8 mouse cellular contexts compared by ENCODE assay signal in genomic region chr17:32036509-32037438, GRCm38 (mm10). TPM values are rescaled to one million over a fixed set of nuclear protein-coding genes. Genes with fewer than 3 reads are reported as not detected.
A peak's percentile ranks its signal among the peaks of the same experiment; 100 is the strongest.
DNase-seq lines count a peak whose midpoint lies in the region; ATAC-seq and TF ChIP-seq lines count a peak whose summit lies in the region.

No protein-coding gene starts in this region.

- H3K4me1 ChIP-seq in heart, embryonic 12.5 days (replicated peaks) = peaks cover 24% of the 10 kb centered on the region
- H3K4me1 ChIP-seq in ES-Bruce4 (ENCODE audit: control insufficient read depth, insufficient read depth, low read length) = peaks cover 2% of the 10 kb centered on the region
- H3K4me1 ChIP-seq in embryonic facial prominence, embryonic 14.5 days (ENCODE audit: control insufficient read depth, insufficient read depth, low read length) = peaks cover 13% of the 10 kb centered on the region
- peaks cover 15% of the 10 kb centered on the region for H3K4me1 ChIP-seq in limb, embryonic 12.5 days (replicated peaks)
- H3K4me1 ChIP-seq in neural tube, embryonic 15.5 days = peaks cover 27% of the 10 kb centered on the region

- H3K4me2 ChIP-seq in heart, embryonic 12.5 days = peak overlapping the region; percentile 87
- H3K4me2 ChIP-seq in embryonic facial prominence, embryonic 14.5 days (ENCODE audit: low read depth, low read length) = peak overlapping the region; percentile 66
- H3K4me2 ChIP-seq in limb, embryonic 12.5 days = peak overlapping the region; percentile 86
- H3K4me2 ChIP-seq in neural tube, embryonic 15.5 days = peak overlapping the region; percentile 96

- no peaks in the 10 kb centered on the region for H3K9me3 ChIP-seq in heart, embryonic 12.5 days (replicated peaks)
- no peaks in the 10 kb centered on the region for H3K9me3 ChIP-seq in ES-Bruce4 (replicated peaks; ENCODE audit: control insufficient read depth, insufficient read depth, low read length, poor library complexity, severe bottlenecking)
- H3K9me3 ChIP-seq in embryonic facial prominence, embryonic 14.5 days (ENCODE audit: control insufficient read depth, low read length) = no peaks in the 10 kb centered on the region
- H3K9me3 ChIP-seq in limb, embryonic 12.5 days = no peaks in the 10 kb centered on the region
- H3K9me3 ChIP-seq in neural tube, embryonic 15.5 days (replicated peaks) = no peaks in the 10 kb centered on the region

- H3K27me3 ChIP-seq in heart, embryonic 12.5 days (replicated peaks) = no peaks in the 10 kb centered on the region
- H3K27me3 ChIP-seq in ES-Bruce4 (ENCODE audit: control insufficient read depth, insufficient read depth, low read length, poor library complexity, severe bottlenecking) = no peaks in the 10 kb centered on the region
- no peaks in the 10 kb centered on the region for H3K27me3 ChIP-seq in embryonic facial prominence, embryonic 14.5 days (replicated peaks; ENCODE audit: control insufficient read depth, insufficient read depth, low read length)
- no peaks in the 10 kb centered on the region for H3K27me3 ChIP-seq in limb, embryonic 12.5 days
- H3K27me3 ChIP-seq in neural tube, embryonic 15.5 days (replicated peaks) = no peaks in the 10 kb centered on the region

- peak overlapping the region; percentile 87 for H3K4me3 ChIP-seq in heart, embryonic 12.5 days
- H3K4me3 ChIP-seq in ES-Bruce4 (ENCODE audit: low read depth, low read length) = peak overlapping the region; percentile 85
- peak overlapping the region; percentile 68 for H3K4me3 ChIP-seq in embryonic facial prominence, embryonic 14.5 days (ENCODE audit: low read depth, low read length)
- H3K4me3 ChIP-seq in limb, embryonic 12.5 days (replicated peaks) = peak overlapping the region; percentile 90
- H3K4me3 ChIP-seq in neural tube, embryonic 15.5 days (replicated peaks) = peak overlapping the region; percentile 79

- H3K9ac ChIP-seq in heart, embryonic 12.5 days = peak overlapping the region; percentile 86
- H3K9ac ChIP-seq in ES-Bruce4 (ENCODE audit: low read depth, poor library complexity, severe bottlenecking) = peak overlapping the region; percentile 74
- H3K9ac ChIP-seq in embryonic facial prominence, embryonic 14.5 days (ENCODE audit: low read depth, low read length) = peak overlapping the region; percentile 78
- H3K9ac ChIP-seq in limb, embryonic 12.5 days (replicated peaks) = peak overlapping the region; percentile 83
- H3K9ac ChIP-seq in neural tube, embryonic 15.5 days (replicated peaks) = peak overlapping the region; percentile 72

- no peak for TF ChIP-seq EP300 in ES-Bruce4 (IDR thresholded peaks at IDR 0.05; ENCODE audit: insufficient read depth, low read depth, low read length)

- DNase-seq in heart, postnatal 25 days (ENCODE audit: low spot score) = no peak
- DNase-seq in embryonic facial prominence, embryonic 14.5 days (ENCODE audit: low spot score) = peak; percentile 78
- no peak for DNase-seq in gastrocnemius, postnatal 14 days
- DNase-seq in urinary bladder, postnatal 36 days (ENCODE audit: low spot score in 2 of 2) = no peak

- peak; percentile 9; the same call in 1 of the 2 replicates for ATAC-seq in heart, embryonic 12.5 days (ENCODE audit: insufficient number of reproducible peaks, low FRiP score)
- peak; percentile 60 for ATAC-seq in embryonic facial prominence, embryonic 14.5 days (ENCODE audit: low read depth)
- peak; percentile 58 for ATAC-seq in limb, embryonic 12.5 days (ENCODE audit: insufficient number of reproducible peaks, insufficient read depth, low FRiP score, low TSS enrichment, low read depth)
- peak; percentile 71 for ATAC-seq in neural tube, embryonic 15.5 days (ENCODE audit: low FRiP score)

- H3K27ac ChIP-seq in heart, embryonic 12.5 days (ENCODE audit: poor library complexity, severe bottlenecking) = peak overlapping the region; percentile 71
- no peak overlapping the region for H3K27ac ChIP-seq in ES-Bruce4 (ENCODE audit: insufficient read depth, low read length)
- H3K27ac ChIP-seq in embryonic facial prominence, embryonic 14.5 days (replicated peaks; ENCODE audit: low read depth, low read length) = peak overlapping the region; percentile 86
- H3K27ac ChIP-seq in limb, embryonic 12.5 days = peak overlapping the region; percentile 84
- peak overlapping the region; percentile 82 for H3K27ac ChIP-seq in neural tube, embryonic 15.5 days (replicated peaks)

- TF ChIP-seq POLR2A in ES-Bruce4 (IDR thresholded peaks at IDR 0.05; ENCODE audit: insufficient read depth, low read length) = no peak

- under 1% methylated on average over 45 of the region's 46 CpGs for WGBS in heart, embryonic 12.5 days
- WGBS in embryonic facial prominence, embryonic 14.5 days = under 1% methylated on average over 30 of the region's 46 CpGs
- 0% methylated on average over 46 of the region's 46 CpGs for WGBS in limb, embryonic 12.5 days
- under 1% methylated on average over 46 of the region's 46 CpGs for WGBS in neural tube, embryonic 15.5 days

- intact Hi-C loops in heart, postnatal 25 days (cut with DNase I) = no loop called here
- intact Hi-C loops in gastrocnemius, postnatal 14 days (cut with DNase I; ENCODE audit: low total_unique reads) = no loop called here

- H3K36me3 ChIP-seq in heart, embryonic 12.5 days = peaks cover 4% of the 10 kb centered on the region; the same call in 1 of the 2 replicates
- peaks cover 19% of the 10 kb centered on the region for H3K36me3 ChIP-seq in ES-Bruce4 (ENCODE audit: control insufficient read depth, insufficient read depth, low read length, poor library complexity, severe bottlenecking)
- no peaks in the 10 kb centered on the region for H3K36me3 ChIP-seq in embryonic facial prominence, embryonic 14.5 days (ENCODE audit: control insufficient read depth, insufficient read depth, low read length)
- H3K36me3 ChIP-seq in limb, embryonic 12.5 days = peaks cover 8% of the 10 kb centered on the region; the same call in 1 of the 2 replicates
- H3K36me3 ChIP-seq in neural tube, embryonic 15.5 days = no peaks in the 10 kb centered on the region

- TF ChIP-seq CTCF in ES-Bruce4 (IDR thresholded peaks at IDR 0.05; ENCODE audit: low read depth, low read length) = no peak

RNA-seq across cellular contexts. Expression of gene Hsf2bp, which starts 0.6 kb away (rescaled TPM):
- 0.41 and 0.60 TPM in 2 replicates for polyA plus RNA-seq in heart, embryonic 12.5 days (2016; fragmentation: Nextera tagmentation; extraction: Ambion mirVana)
- 1 to 10 TPM in 1 of 2 experiments, under 1 TPM in 1; 0.75 to 1.4 TPM for total RNA-seq in heart, postnatal 25 days (2021)
- polyA plus RNA-seq in ES-Bruce4 (2011; ENCODE audit: insufficient read depth, insufficient read length, low read depth, missing spikeins) = 55.0 and 56.5 TPM in 2 replicates
- 1.2 and 1.3 TPM in 2 replicates for polyA plus RNA-seq in embryonic facial prominence, embryonic 14.5 days (2014; fragmentation: Nextera tagmentation; extraction: Ambion mirVana)
- polyA plus RNA-seq in limb, embryonic 12.5 days (2016; fragmentation: Nextera tagmentation; extraction: Ambion mirVana) = 0.34 and 0.88 TPM in 2 replicates
- polyA plus RNA-seq in neural tube, embryonic 15.5 days (2015; fragmentation: Nextera tagmentation; extraction: Ambion mirVana) = 0.54 and 0.67 TPM in 2 replicates
- total RNA-seq in gastrocnemius, postnatal 14 days (2021) = 1 to 10 TPM; 1.4 to 1.6 TPM

RNA-seq across cellular contexts. Expression of gene Rrp1b, which starts 0.9 kb away (rescaled TPM):
- 39.9 and 44.1 TPM in 2 replicates for polyA plus RNA-seq in heart, embryonic 12.5 days (2016; fragmentation: Nextera tagmentation; extraction: Ambion mirVana)
- total RNA-seq in heart, postnatal 25 days (2021) = 1 to 10 TPM; 8.6 to 8.8 TPM
- 109 and 111 TPM in 2 replicates for polyA plus RNA-seq in ES-Bruce4 (2011; ENCODE audit: insufficient read depth, insufficient read length, low read depth, missing spikeins)
- polyA plus RNA-seq in embryonic facial prominence, embryonic 14.5 days (2014; fragmentation: Nextera tagmentation; extraction: Ambion mirVana) = 41.9 and 47.9 TPM in 2 replicates
- polyA plus RNA-seq in limb, embryonic 12.5 days (2016; fragmentation: Nextera tagmentation; extraction: Ambion mirVana) = 74.5 and 79.1 TPM in 2 replicates
- polyA plus RNA-seq in neural tube, embryonic 15.5 days (2015; fragmentation: Nextera tagmentation; extraction: Ambion mirVana) = 36.9 and 42.0 TPM in 2 replicates
- total RNA-seq in gastrocnemius, postnatal 14 days (2021) = 10 to 100 TPM in 1 of 2 experiments, 1 to 10 TPM in 1; 9.3 to 12.8 TPM

Comparison
In these comparisons a context has a peak if more than half of its experiments do, and no peak if none do; other contexts are left out.
1. ATAC-seq: peak in every context shown above with its lines; median percentile 71 in neural tube, embryonic 15.5 days; 60 in embryonic facial prominence, embryonic 14.5 days; 58 in limb, embryonic 12.5 days; 9 in heart, embryonic 12.5 days.
2. RNA of gene Hsf2bp, which starts 0.6 kb away (polyA plus RNA-seq): 55.0 to 56.5 TPM in ES-Bruce4; 1.2 to 1.3 TPM in embryonic facial prominence, embryonic 14.5 days, 0.54 to 0.67 TPM in neural tube, embryonic 15.5 days, 0.41 to 0.60 TPM in heart, embryonic 12.5 days and 0.34 to 0.88 TPM in limb, embryonic 12.5 days; every median in the first group is over 10 times any median in the second.
3. Peak in every context shown above with its lines, with median percentiles within 50 percentile points of each other: H3K4me2 ChIP-seq, H3K4me3 ChIP-seq and H3K9ac ChIP-seq.